Mouse (Mus musculus) stomach, postnatal 0 days (tissue): ENCODE results near the gene Nop9.

Experiments used
- CTCF ChIP-seq: IDR thresholded peaks from 2 replicates; pipeline ENCODE4 v1.5.1; 2016; ENCODE audit warnings: antibody characterized with exemption, low read depth, mild to moderate bottlenecking, moderate library complexity
- EP300 ChIP-seq: optimal IDR thresholded peaks from 2 replicates; pipeline ENCODE3; 2016; ENCODE audit warnings: antibody characterized with exemption

DNA sequence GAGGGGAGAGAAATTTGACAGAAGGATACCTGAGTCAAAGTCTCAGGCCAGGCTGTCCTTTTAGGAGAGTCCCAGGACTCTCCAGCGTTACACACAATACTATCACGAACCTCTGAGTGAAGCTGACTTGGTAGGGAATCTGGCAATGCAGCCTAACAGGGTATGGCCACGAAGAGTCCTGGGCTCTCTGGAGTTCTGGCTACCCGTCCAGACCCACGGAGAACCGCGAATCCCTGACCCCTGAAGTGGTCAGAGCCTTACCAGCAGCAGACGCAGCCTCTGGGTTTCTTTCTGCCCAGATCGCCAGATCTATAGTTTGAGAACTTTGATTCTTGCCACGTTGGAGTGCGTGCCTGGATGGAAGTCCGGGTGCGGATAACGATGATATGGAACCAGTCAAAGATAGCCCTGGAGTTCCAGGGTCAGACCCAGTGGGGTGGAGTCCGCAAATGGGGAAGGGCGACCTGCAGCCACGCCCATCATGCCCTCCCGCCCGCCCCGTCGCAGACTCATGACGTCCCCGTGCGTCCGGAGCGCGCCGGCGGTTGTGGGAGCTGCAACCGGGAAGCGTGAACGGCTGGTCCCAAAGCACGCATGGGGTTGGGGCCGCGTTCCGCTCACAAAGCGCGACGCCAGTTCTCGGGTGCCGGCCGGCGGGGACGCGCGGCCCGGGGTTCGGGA, at the start of gene Nop9, which contains the start of gene Dhrs1:
- TF ChIP-seq EP300 (no peak), CTCF (0 out of 2 replicates have a peak, but pooled peaks have one; percentile 16)
